Mouse (Mus musculus): ENCODE data around the gene Ambra1.

Ambra1 gene

GRCm38 (mm10) chr2:91871225-91871624 is 141.3 kb downstream of the Ambra1 start:
- no peak for DNase-seq (ENCODE audit: low read depth, low spot score)

- DNase-seq (ENCODE audit: low read depth, low spot score), result no peak
Observed at GRCm38 (mm10) chr2:91872658-91873057, 142.7 kb downstream of the Ambra1 start.

- no peak for DNase-seq (ENCODE audit: low read depth, low spot score)
Observed at GRCm38 (mm10) chr2:91876000-91876805, 146.3 kb downstream of the Ambra1 start.

GRCm38 (mm10) chr2:91876806-91877140 is 146.8 kb downstream of the Ambra1 start:
- no peak for DNase-seq (ENCODE audit: low read depth, low spot score)

GRCm38 (mm10) chr2:91878387-91879180 is 148.7 kb downstream of the Ambra1 start:
- DNase-seq (ENCODE audit: low read depth, low spot score), result no peak

GRCm38 (mm10) chr2:91883961-91884360 is 154.0 kb downstream of the Ambra1 start:
- DNase-seq (ENCODE audit: low read depth, low spot score), result no peak

GRCm38 (mm10) chr2:91884616-91885015 is 154.7 kb downstream of the Ambra1 start:
- no peak for DNase-seq (ENCODE audit: low read depth, low spot score)

- no peak for DNase-seq (ENCODE audit: low read depth, low spot score)
Observed at GRCm38 (mm10) chr2:91894716-91895115, 164.8 kb downstream of the Ambra1 start.

GRCm38 (mm10) chr2:91895401-91895800 is 165.5 kb downstream of the Ambra1 start:
- DNase-seq (ENCODE audit: low read depth, low spot score), result no peak

GRCm38 (mm10) chr2:91897968-91898367 is 168.0 kb downstream of the Ambra1 start:
- DNase-seq (ENCODE audit: low read depth, low spot score), result no peak

- no peak for DNase-seq (ENCODE audit: low read depth, low spot score)
Observed at GRCm38 (mm10) chr2:91899141-91899540, 169.2 kb downstream of the Ambra1 start.

- no peak for DNase-seq (ENCODE audit: low read depth, low spot score)
Observed at GRCm38 (mm10) chr2:91900431-91900830, 170.5 kb downstream of the Ambra1 start.

GRCm38 (mm10) chr2:91902336-91902735 is 172.4 kb downstream of the Ambra1 start:
- DNase-seq (ENCODE audit: low read depth, low spot score), result no peak

- DNase-seq (ENCODE audit: low read depth, low spot score), result no peak
Observed at GRCm38 (mm10) chr2:91903171-91903925, 173.4 kb downstream of the Ambra1 start.

GRCm38 (mm10) chr2:91904618-91905307 is 174.8 kb downstream of the Ambra1 start:
- DNase-seq (ENCODE audit: low read depth, low spot score), result peak; percentile 48

GRCm38 (mm10) chr2:91906141-91906540 is 176.2 kb downstream of the Ambra1 start:
- no peak for DNase-seq (ENCODE audit: low read depth, low spot score)

GRCm38 (mm10) chr2:91912616-91913015 is 182.7 kb downstream of the Ambra1 start:
- DNase-seq (ENCODE audit: low read depth, low spot score), result no peak

GRCm38 (mm10) chr2:91913328-91914110 is 183.6 kb downstream of the Ambra1 start:
- no peak for DNase-seq (ENCODE audit: low read depth, low spot score)

- DNase-seq (ENCODE audit: low read depth, low spot score), result no peak
Observed at GRCm38 (mm10) chr2:91916346-91916977, 186.5 kb downstream of the Ambra1 start.

- DNase-seq (ENCODE audit: low read depth, low spot score), result no peak
Observed at GRCm38 (mm10) chr2:91917096-91917495, 187.2 kb downstream of the Ambra1 start.

Data from ES-CJ7 (cell line).